Mouse (Mus musculus) left cerebral cortex, adult 9 months (tissue): ENCODE measurements around the gene Tmod1.

Experiments
- DNase-seq, 2 experiments: peaks; one replicate each; pipeline ENCODE4 v3.0.0; 2022; ENCODE audit warnings: low spot score in 2 of 2

Gene Tmod1

DNA sequence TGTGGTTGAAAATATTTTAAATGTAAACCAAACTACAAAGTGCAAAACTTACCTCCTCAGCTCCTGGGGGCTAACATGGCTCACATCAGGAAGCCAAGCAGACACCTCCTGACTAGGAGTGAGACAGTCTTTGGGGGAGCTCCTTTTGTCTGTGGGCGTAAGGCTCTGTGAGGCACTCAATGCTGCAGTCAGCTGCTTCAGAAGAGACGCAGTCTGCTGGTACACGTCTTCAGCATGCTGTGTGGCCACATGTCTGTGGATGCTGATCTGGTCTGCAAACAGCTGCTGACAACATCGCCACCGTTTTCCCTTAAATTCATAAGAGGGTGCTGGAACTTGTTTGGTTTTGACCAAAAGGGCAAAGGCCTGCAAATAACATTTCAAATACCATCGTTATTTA lies 93.1 kb downstream of the Tmod1 start:
- no peak for DNase-seq

DNA sequence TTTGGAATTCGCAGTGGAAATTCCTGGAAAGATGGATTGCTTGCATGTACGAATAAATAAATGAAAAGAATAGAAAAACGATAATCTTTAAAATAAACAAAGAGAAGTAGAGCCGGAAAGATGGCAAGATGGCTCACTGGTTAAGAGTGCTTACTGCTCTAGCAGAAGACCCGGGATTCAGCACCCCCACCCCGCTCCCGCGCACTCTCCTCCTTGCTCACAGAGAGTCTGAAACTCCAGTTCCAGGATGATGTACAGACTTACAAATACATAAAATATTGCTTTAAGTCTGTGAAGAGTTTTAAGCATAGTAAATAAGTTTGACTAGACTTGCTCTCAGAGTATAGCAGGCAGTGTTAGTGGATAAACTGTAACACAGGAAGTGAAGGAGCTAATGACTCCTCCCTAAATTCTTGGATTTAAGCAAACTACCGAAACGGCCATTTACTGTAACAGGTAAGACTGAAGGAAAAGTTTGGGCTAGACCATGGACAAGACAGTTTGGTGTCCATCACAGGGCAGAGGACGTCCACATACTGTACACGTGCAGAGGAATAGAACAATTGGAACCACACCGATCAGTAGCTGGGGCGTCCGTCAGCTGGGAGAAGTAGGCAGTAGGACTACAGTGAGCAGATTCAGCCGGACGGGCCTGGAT lies 99.0 kb downstream of the Tmod1 start:
- no peak for DNase-seq

DNA sequence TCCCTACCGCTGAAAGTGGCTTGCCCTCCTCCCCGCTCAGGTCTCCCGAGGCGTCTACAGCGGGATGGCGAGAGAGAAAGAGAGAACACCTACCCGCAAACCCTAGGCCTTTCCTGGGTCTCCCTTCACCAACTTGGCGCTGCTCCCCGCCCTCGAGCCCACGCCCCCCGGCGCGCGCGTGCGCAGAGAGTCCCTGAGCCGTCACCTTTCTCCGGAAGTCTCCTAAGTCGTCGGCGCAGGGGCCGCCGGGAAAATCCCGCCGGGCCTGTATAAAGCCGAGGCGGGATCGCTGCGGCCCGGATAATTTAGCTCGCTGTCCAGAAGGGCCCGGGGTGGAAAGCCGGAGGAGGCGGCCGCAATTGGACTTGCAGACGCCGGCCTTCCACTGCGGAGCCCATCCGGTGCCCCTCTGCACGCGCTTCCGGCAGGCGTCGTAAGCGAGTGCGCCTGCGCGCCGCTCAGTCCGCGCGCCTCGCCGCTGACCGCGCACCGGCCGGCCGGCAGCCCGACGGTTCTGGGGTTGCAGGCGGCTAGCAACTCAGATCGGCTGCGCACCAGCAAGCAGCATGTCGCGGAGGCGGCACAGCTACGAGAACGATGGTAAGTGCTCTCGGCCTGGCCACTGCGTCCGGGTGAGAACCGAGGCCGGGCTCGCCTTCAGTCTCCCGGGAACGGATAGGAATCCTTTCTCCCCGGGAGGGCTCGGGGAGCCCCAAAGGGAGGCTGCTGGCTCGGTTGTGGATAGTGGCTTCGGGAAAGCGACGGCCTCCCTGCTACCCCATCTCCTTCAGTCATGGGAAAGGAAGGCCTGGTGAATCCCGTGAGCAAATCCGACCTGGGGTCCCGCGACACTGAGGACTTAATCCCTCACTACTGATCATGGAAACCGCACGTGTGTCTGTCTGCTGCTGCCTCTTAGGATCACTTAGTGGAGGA lies 99.8 kb downstream of the Tmod1 start, which contains the start of the genes Ncbp1 and Tstd2:
Ncbp1 (plus strand) TSS at position 327 of the 936 bp plus-strand sequence.
Tstd2 (minus strand) TSS at position 408 of the 936 bp plus-strand sequence.
- DNase-seq, result peak; percentile 61 to 91

DNA sequence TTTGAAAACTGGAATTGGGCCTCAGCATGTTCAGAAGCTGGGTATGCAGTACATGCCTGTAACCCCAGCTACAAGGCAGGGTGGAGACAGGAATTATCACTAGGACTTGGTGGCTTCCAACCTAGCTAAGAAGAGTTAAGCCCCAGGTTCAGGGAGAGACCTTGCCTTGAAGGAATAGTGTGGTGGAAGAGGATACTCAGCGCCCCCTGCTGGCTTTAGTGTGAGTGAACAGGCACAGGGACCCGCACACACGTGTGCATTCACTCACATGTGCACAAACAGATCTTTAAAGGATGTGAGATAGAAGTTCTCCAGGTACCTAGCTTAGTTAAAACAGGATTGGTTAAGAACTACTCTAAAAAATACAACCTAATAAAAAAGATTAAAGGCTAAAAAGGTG lies 105.6 kb downstream of the Tmod1 start:
- no peak for DNase-seq

DNA sequence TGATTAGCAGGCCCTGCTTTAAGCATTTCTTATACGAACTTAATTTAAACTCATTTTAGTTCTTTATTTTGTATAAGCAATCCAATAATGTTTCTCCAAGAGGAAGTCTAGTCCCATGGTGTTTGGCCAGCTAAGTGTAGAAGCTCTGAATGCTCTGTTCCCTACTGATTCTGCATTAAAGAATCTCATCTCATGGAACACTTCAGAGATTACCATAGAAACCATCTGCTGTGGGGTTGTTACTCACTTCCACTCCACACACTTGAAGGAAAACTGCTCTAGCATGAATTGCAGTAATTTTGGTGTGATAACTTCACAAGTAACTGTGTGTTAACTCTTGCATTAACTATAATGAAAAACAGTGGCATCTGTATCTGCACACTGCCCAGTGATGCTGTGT lies 108.1 kb downstream of the Tmod1 start:
- DNase-seq, result no peak

DNA sequence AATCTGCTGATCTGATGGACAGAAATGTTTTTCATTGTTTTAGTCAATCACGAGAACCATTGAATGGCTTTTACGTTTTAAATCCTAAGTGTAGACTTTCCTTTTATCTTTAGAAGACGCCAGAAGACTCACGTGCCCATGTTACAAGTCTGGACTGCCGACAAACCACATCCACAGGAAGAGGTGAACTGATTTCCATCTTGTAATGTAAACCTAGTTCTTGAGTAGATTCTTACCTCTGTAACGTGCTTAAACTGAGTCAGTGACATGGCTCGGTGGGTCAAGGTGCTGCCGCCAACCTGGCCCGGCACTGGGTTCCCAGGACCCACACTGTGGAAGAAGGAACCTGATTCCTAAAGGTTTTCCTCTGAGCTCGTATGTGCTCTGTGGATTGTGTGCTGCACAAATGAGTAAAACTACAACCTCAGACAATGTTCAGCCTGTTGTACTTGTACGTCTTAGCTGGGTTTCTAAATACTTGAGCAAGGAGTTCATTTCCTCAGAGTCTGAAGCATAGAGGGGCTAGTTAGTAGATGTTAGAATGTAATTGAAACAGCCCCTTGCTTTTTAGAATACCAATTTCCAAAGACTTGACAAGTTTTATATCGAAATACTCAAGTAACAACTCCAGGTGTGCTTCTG lies 113.3 kb downstream of the Tmod1 start:
- no peak for DNase-seq

DNA sequence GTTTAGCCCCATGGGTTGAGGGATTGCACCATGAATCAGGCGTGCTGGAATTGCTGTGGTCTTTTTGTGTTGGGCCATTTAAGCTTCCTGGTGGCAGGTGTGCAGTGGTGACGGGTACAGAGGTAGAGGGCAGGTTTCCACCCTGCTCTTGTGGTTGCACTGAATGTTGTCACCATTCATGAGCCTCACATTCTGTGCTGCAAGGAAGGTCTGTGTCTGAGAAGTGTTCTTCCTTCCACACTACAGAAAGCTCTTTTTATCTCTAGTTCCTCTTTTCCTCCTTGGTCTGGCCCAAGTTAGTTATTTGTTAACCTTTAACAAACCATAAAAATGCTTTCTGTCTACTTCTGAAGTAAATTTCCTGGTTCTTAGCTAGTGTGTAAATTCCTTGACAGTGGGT lies 125.3 kb downstream of the Tmod1 start:
- no peak for DNase-seq
